Mouse (Mus musculus): ENCODE data around the gene Ugt1a6b. TPM values are rescaled to one million over a fixed set of nuclear protein-coding genes. Genes with fewer than 3 reads are reported as not detected.
"Not testable (repeated sequence)": the region's sequence is repeated elsewhere in the genome, so short reads cannot be mapped to it uniquely, and the experiment has no call there.

The Ugt1a6b gene
- 0.42 and 0.67 TPM in 2 replicates for polyA plus RNA-seq (2016; fragmentation: Nextera tagmentation; extraction: Ambion mirVana)

DNA sequence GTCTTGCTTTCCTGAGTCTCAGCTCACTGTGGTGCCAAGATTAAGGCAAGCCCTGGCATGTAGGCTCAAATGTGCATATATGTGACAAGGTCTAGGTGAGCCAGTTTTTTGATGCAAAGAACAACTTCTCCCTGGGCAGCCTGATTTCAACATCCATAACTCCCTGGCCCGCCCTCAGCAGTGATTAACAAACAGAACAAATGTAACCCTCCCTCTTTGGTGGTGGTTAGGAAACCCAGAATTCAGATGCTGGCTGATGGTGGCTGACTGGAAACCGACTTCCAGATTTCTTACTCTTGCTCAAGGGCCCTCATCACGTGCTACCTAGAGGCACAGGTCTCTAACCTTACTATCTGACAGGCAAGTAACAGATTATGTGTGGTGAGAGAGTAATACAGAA lies at the start of gene Ugt1a6b:
Ugt1a6b (plus strand) TSS at position 234 of the 400 bp plus-strand sequence.
- H3K4me2 ChIP-seq; H3K27me3 ChIP-seq (replicated peaks); H3K4me3 ChIP-seq; H3K27ac ChIP-seq; ATAC-seq; H3K9ac ChIP-seq; H3K36me3 ChIP-seq; H3K9me3 ChIP-seq (replicated peaks); H3K4me1 ChIP-seq: not testable (repeated sequence)
- WGBS (ENCODE audit: insufficient replicate concordance): 13% methylated on average over 3 of the region's 3 CpGs

DNA sequence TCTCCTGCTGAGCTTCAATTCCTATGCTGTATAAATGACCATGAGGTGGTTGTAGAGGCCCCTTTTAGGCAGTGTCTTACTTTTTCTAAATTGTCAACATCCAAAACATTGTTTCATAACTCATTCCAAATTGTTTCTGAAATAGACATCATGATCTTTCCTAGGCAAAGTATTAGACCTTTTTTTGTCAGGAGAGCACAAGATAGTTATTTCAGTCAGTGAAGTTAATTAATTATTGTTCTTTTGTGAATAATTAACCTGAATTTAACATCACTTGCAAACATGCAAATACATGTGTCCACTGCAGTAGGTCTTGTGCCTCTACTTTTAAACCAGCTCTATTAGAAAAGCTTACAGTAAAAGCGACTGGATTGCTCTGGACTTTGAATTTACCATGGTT lies 48.0 kb upstream of the Ugt1a6b start, which contains the start of gene Ugt1a10:
Ugt1a10 (plus strand) TSS at position 301 of the 400 bp plus-strand sequence.
- Histone ChIP-seq H3K36me3 (no peaks in the 10 kb centered on the region), H3K27ac (no peak within 1 kb of the TSS), H3K27me3 (replicated peaks) (no peaks in the 10 kb centered on the region), H3K4me1 (no peaks in the 10 kb centered on the region), H3K9me3 (replicated peaks) (no peaks in the 10 kb centered on the region), H3K4me3 (no peak within 1 kb of the TSS), H3K9ac (no peak within 1 kb of the TSS), H3K4me2 (no peak within 1 kb of the TSS)
- WGBS (ENCODE audit: insufficient replicate concordance): 34% methylated on average over 1 of the region's 1 CpGs
- no peak for ATAC-seq

DNA sequence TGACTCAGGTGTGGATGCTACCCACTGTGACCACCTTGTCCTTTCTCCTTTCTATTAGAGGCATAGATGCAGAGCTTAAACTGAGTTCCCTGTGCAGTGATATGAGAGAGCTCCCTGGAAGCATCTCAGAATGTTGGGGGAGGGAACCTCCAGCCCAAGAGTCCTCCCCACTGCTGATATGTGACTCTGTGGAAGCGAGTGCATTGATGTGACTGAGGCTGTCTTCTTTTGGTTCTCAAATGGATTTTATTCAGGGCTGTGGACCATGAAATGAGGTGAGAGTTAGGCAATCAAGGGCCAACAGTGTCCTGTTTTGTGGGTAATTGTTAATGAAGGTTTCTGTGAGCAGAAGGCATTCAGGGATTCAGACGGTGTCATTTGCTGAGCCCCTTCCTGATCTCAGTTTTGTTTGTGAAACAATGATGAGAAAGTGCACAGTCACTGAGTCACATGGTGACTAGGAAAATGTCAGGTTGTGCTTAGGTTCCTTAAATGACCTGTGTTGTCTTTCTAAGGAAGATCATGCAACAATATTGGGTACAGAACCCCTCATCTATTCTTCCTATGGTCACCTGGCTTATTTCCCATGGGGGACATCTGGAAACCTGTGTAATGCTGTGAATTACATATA lies 36.5 kb upstream of the Ugt1a6b start:
- 53% methylated on average over 1 of the region's 2 CpGs for WGBS (ENCODE audit: insufficient replicate concordance)
- not testable (repeated sequence) for H3K9ac ChIP-seq; H3K4me2 ChIP-seq; H3K27ac ChIP-seq; ATAC-seq; H3K4me1 ChIP-seq; H3K4me3 ChIP-seq; H3K9me3 ChIP-seq (replicated peaks); H3K36me3 ChIP-seq; H3K27me3 ChIP-seq (replicated peaks)

DNA sequence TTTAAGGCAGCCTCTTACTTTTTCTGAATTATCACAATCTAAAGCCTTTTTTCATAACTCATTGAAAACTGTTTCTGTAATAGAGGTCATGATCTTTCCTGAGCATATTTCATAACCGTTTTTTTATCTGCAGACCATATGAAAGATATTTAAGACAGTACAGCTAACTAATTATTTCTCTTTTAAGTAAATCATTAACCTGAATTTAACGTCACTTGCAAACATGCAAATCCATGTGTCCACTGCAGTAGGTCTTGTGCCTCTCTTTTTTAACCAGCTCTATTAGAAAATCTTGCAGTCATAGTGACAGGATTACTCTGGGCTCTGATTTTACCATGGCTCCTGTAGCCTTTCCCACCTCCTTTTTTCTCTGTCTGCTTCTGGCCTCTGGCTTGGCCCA lies 32.6 kb upstream of the Ugt1a6b start, which contains the start of gene Ugt1a9:
Ugt1a9 (plus strand) TSS at position 306 of the 400 bp plus-strand sequence.
- H3K4me3 ChIP-seq: no peak within 1 kb of the TSS
- no peaks in the 10 kb centered on the region for H3K36me3 ChIP-seq
- H3K4me2 ChIP-seq: no peak within 1 kb of the TSS
- WGBS (ENCODE audit: insufficient replicate concordance): 42% methylated on average over 2 of the region's 2 CpGs
- ATAC-seq: no peak
- H3K27me3 ChIP-seq (replicated peaks): no peaks in the 10 kb centered on the region
- no peaks in the 10 kb centered on the region for H3K9me3 ChIP-seq (replicated peaks)
- no peak within 1 kb of the TSS for H3K9ac ChIP-seq
- H3K27ac ChIP-seq: no peak within 1 kb of the TSS
- H3K4me1 ChIP-seq: no peaks in the 10 kb centered on the region

DNA sequence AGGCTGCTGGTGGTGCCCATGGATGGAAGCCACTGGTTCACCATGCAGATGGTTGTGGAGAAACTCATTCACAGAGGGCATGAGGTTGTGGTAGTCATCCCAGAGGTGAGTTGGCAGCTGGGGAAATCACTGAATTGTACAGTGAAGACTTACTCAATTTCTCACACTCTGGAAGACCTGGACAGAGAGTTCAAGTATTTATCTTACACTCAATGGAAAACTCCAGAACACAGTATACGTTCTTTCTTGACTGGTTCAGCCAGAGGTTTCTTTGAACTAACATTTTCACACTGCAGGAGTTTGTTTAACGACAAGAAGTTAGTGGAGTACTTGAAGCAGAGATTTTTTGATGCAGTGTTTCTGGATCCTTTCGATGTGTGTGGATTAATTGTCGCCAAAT lies 32.1 kb upstream of the Ugt1a6b start:
- Histone ChIP-seq H3K4me3 (no peak overlapping the region), H3K9me3 (replicated peaks) (no peaks in the 10 kb centered on the region), H3K27me3 (replicated peaks) (no peaks in the 10 kb centered on the region), H3K27ac (no peak overlapping the region), H3K4me1 (no peaks in the 10 kb centered on the region), H3K4me2 (no peak overlapping the region), H3K36me3 (no peaks in the 10 kb centered on the region), H3K9ac (no peak overlapping the region)
- no peak for ATAC-seq
- WGBS (ENCODE audit: insufficient replicate concordance): 60% methylated on average over 4 of the region's 4 CpGs

DNA sequence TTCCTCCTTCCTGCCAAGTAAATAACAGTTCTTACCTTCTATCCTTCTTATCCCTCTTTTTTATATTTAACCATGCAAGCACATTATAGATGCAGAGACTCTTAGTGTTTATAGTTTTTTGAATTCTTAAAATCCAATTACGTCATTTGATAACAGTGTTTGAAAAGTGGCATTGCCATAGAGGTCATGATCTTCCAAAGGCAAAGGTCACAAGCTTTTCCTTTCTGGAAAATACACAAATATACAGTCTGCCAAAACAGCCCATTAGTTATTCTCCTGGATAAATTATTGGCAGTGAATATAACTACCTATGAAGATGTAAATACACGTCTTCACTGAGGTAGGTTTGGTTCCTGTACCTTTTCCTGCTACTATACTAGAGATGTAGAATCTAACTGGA lies 28.6 kb upstream of the Ugt1a6b start:
- no peak overlapping the region for H3K4me3 ChIP-seq
- 72% methylated on average over 2 of the region's 2 CpGs for WGBS (ENCODE audit: insufficient replicate concordance)

DNA sequence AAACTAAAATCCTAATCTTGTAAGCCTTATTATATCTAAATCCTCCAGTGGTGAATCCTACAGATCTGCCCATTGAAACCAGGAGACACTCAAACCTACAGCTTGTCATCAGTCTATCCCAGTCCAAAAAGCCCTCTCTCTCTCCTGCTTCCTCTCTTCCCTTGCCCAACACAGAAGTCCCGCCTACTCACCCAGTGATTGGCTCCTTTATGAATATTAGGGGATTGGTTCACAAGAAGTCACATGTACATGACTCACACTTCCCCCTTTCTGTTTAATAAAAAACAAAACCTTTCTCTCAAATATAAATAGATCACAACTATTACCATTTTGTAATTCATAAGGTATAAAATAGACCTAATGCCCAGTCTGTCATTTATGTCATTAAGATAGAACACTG lies 25.9 kb upstream of the Ugt1a6b start:
- Histone ChIP-seq H3K9me3 (replicated peaks) (no peaks in the 10 kb centered on the region), H3K9ac (no peak overlapping the region), H3K4me3 (no peak overlapping the region), H3K36me3 (no peaks in the 10 kb centered on the region), H3K27ac (no peak overlapping the region), H3K4me1 (no peaks in the 10 kb centered on the region), H3K4me2 (no peak overlapping the region), H3K27me3 (replicated peaks) (no peaks in the 10 kb centered on the region)
- no peak for ATAC-seq
- 70% methylated on average over 1 of the region's 1 CpGs for WGBS (ENCODE audit: insufficient replicate concordance)

More for the DNA sequence above, 28.6 kb upstream of the Ugt1a6b start:
- Histone ChIP-seq H3K9ac (no peak overlapping the region), H3K4me2 (no peak overlapping the region), H3K36me3 (no peaks in the 10 kb centered on the region), H3K27me3 (replicated peaks) (no peaks in the 10 kb centered on the region), H3K4me1 (no peaks in the 10 kb centered on the region), H3K9me3 (replicated peaks) (no peaks in the 10 kb centered on the region), H3K27ac (no peak overlapping the region)
- ATAC-seq: no peak

DNA sequence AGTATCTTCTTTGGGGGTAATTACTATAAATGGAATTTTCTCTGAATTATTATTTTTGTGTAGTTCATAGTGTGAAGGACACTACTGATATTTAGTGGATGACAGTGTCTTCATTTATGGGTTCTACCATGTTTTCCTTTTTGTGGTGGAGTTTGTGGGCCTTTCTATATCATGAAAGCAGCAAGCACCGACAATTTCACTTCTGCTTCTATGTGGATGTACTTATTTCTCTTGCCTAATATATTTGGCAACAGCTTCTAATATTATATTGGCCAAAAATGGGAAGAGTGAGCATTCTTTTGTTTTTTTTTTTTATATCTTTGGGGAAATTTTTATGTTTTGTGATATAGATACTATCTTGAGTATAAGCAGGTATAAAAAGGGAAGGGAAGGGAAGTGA lies 21.4 kb upstream of the Ugt1a6b start:
- no peak for ATAC-seq

DNA sequence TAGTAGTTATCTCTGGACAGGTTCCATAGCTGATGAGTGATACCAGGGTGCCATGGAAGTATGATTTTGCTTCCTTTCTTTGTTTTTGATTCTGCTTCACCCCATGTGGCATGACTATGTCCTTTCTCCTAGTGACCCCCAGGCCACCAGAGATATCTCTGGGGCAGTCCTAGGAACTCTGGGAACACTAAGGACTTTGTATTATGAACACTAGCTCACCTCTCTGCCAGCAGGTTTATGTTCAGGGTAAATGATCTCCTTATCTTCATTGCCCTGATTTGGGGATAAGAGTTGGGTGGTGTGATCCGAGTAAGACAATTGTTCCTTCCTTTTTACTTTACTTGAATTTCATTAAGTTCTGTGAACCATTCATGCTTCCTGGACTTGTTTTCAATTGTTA lies 16.9 kb upstream of the Ugt1a6b start:
- Histone ChIP-seq H3K9me3 (replicated peaks) (no peaks in the 10 kb centered on the region), H3K27ac (no peak overlapping the region), H3K9ac (no peak overlapping the region), H3K36me3 (no peaks in the 10 kb centered on the region), H3K27me3 (replicated peaks) (no peaks in the 10 kb centered on the region), H3K4me2 (no peak overlapping the region), H3K4me1 (no peaks in the 10 kb centered on the region), H3K4me3 (no peak overlapping the region)
- WGBS (ENCODE audit: insufficient replicate concordance): 54% methylated on average over 1 of the region's 1 CpGs
- ATAC-seq: no peak

More for the DNA sequence above, 21.4 kb upstream of the Ugt1a6b start:
- Histone ChIP-seq H3K4me2 (no peak overlapping the region), H3K9me3 (replicated peaks) (no peaks in the 10 kb centered on the region), H3K36me3 (no peaks in the 10 kb centered on the region), H3K27me3 (replicated peaks) (no peaks in the 10 kb centered on the region), H3K9ac (no peak overlapping the region), H3K27ac (no peak overlapping the region), H3K4me1 (no peaks in the 10 kb centered on the region), H3K4me3 (no peak overlapping the region)
- 69% methylated on average over 1 of the region's 1 CpGs for WGBS (ENCODE audit: insufficient replicate concordance)

DNA sequence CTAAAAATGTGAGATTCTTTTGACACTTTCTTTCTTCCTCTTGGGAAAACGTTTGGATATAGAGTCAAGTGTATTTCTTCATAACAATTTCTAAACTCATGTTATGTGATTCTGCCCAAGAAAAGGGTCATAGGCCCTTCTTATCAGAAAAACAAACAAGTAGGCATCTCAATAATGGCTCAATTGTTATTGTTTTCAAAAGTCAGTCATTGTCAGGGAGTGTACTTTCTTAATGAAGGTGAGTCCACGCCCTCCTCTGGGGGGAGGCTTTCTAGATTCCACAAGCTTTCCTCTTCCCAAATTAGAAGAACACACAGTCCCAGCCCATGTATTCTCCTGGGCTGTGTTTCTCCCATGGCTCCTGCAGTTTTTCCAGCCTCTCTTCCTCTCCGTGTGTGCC lies 15.5 kb upstream of the Ugt1a6b start, which contains the start of gene Ugt1a8:
Ugt1a8 (plus strand) TSS at position 301 of the 400 bp plus-strand sequence.
- Histone ChIP-seq H3K4me2 (no peak within 1 kb of the TSS), H3K27ac (no peak within 1 kb of the TSS), H3K9me3 (replicated peaks) (no peaks in the 10 kb centered on the region), H3K36me3 (no peaks in the 10 kb centered on the region), H3K4me3 (no peak within 1 kb of the TSS), H3K4me1 (no peaks in the 10 kb centered on the region), H3K9ac (no peak within 1 kb of the TSS), H3K27me3 (replicated peaks) (no peaks in the 10 kb centered on the region)
- WGBS (ENCODE audit: insufficient replicate concordance): 54% methylated on average over 3 of the region's 3 CpGs
- no peak for ATAC-seq

DNA sequence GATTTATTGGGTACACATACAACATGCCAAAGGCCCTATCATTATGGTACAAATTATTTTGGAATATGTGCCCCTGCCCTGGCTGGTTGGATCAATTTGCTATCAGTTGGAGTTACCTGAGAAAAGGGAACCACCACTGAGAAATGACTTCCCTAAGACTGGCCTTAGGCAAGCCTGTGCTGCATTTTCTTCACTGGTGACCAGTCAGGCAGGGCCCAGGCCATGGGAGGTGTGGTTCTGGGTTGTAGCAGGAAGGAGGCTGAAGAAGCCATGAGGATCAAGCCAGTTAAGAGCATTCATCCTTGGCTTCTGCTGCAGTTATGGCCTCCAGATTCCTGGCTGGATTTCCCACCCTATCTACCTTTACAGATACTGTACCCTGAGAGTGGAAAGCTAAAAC lies 10.7 kb upstream of the Ugt1a6b start:
- Histone ChIP-seq H3K36me3 (no peaks in the 10 kb centered on the region), H3K27me3 (replicated peaks) (no peaks in the 10 kb centered on the region), H3K4me3 (no peak overlapping the region), H3K4me2 (no peak overlapping the region), H3K9me3 (replicated peaks) (no peaks in the 10 kb centered on the region), H3K9ac (no peak overlapping the region), H3K4me1 (no peaks in the 10 kb centered on the region), H3K27ac (no peak overlapping the region)
- no peak for ATAC-seq

DNA sequence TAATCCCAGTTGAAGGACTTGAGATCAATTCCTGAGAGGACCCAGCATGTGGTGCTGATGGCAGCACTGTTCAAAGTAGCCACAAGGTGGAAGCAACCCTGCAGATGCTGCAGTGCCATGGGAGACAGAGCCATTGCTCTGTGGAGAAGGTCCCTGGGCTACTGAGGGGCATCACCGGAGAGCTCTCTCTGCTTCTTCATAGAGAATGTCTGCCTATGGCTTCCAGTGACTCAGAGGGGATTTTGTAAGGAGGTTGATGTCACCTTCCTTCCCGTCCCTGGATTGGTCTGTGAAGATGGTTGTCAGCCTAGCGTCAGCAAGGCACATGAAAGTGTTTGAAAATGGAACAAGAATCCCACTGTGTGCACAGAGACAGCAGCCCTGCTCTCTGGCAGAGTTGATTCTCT lies 8.8 kb upstream of the Ugt1a6b start:
- ATAC-seq; H3K9me3 ChIP-seq (replicated peaks); H3K4me2 ChIP-seq; H3K9ac ChIP-seq; H3K4me1 ChIP-seq; H3K4me3 ChIP-seq; H3K36me3 ChIP-seq; H3K27me3 ChIP-seq (replicated peaks): not testable (repeated sequence)
- H3K27ac ChIP-seq: peak overlapping the region; percentile 51; the same call in 1 of the 2 replicates
- WGBS (ENCODE audit: insufficient replicate concordance): 42% methylated on average over 3 of the region's 3 CpGs

Measured in liver, embryonic 12.5 days (tissue).